9 mouse cellular contexts compared by ENCODE assay signal in the genomic region with DNA sequence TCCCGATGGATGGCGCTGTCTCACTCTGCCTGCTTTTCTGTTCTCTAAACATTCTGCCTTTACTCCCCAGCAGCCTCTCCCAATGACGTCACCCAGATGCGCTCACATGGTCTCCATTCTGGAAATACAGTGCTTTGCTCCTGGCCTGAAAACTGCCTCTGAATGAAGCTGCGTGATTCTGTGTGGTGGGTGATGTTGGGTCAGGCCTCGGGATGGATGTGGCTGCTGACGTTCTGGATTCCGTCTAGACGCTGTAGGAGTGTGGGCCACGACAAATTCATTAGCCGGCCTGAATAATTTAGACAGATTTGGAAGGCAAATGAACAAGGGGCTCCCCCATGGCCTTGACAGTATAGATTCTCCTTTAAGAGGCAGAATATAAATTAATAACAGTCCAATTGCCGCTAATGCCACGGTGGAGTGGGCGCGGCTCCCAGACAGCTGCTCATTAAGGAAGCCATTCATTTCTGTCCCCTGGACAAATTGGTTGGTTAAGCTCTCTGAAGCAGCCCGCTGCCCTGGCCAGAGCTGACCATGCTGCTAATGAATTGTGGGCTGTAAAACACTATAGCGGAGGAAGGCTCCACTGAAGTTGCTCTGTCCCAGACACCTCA.
DNase-seq lines count a peak whose midpoint lies in the region; ATAC-seq and TF ChIP-seq lines count a peak whose summit lies in the region.
"Had no signal": no experiment of that assay in that cellular context is flagged by ENCODE, and none has a peak within 500 bp of the region (broad histone marks: within the 10 kb centered on the region; RNA-seq: fewer than 3 reads in every experiment).

No protein-coding gene starts in this region.

- H3K9ac ChIP-seq in forebrain, embryonic 15.5 days (replicated peaks) = 0 out of 2 replicates have a peak overlapping the region, but pooled peaks have one; percentile 16
- peak overlapping the region; percentile 10; the same call in 1 of the 2 replicates for H3K9ac ChIP-seq in midbrain, embryonic 16.5 days (ENCODE audit: low read depth, low read length)

- WGBS in forebrain, embryonic 15.5 days = 5% methylated on average over 17 of the region's 17 CpGs
- WGBS in midbrain, embryonic 16.5 days = 20% methylated on average over 17 of the region's 17 CpGs
- WGBS in lung, adult 2 months = 54% methylated on average over 17 of the region's 17 CpGs

- no peaks in the 10 kb centered on the region for H3K36me3 ChIP-seq in forebrain, embryonic 15.5 days
- H3K36me3 ChIP-seq in midbrain, embryonic 16.5 days (ENCODE audit: control insufficient read depth, insufficient read depth, low read length) = no peaks in the 10 kb centered on the region

- no peak overlapping the region for H3K27ac ChIP-seq in cortical plate, adult 2 months (ENCODE audit: insufficient read depth, low read length)
- H3K27ac ChIP-seq in forebrain, embryonic 15.5 days (replicated peaks) = peak overlapping the region; percentile 69
- no peak overlapping the region for H3K27ac ChIP-seq in midbrain, embryonic 16.5 days (ENCODE audit: low read length)

- ATAC-seq in forebrain, embryonic 15.5 days (replicated peaks) = peak; percentile 83
- peak; percentile 69 for ATAC-seq in midbrain, embryonic 16.5 days

- no peak for TF ChIP-seq POLR2A in cortical plate, adult 2 months (IDR thresholded peaks at IDR 0.05; ENCODE audit: extremely low read depth, insufficient read depth, low read length)
- no peak for TF ChIP-seq POLR2A in lung, adult 2 months (IDR thresholded peaks at IDR 0.05; ENCODE audit: borderline replicate concordance, extremely low read depth, low read depth, low read length)

- peak; percentile 23 for DNase-seq in layer of hippocampus, postnatal 36 days
- no peak for DNase-seq in lung, postnatal 36 days
- DNase-seq in kidney, adult 11 months = no peak
- DNase-seq in lung, adult 2 months = no peak
- no peak for DNase-seq in thymus, postnatal 25 days
- DNase-seq: kidney, postnatal 25 days had no signal

- no peaks in the 10 kb centered on the region for H3K4me1 ChIP-seq in cortical plate, adult 2 months (ENCODE audit: control insufficient read depth, insufficient read depth, low read length)
- H3K4me1 ChIP-seq in forebrain, embryonic 15.5 days = peaks cover 35% of the 10 kb centered on the region
- H3K4me1 ChIP-seq in midbrain, embryonic 16.5 days (ENCODE audit: control insufficient read depth, insufficient read depth, low read length) = peaks cover 11% of the 10 kb centered on the region; the same call in 1 of the 2 replicates
- H3K4me1 ChIP-seq in lung, adult 2 months (ENCODE audit: control insufficient read depth, insufficient read depth, low read length) = no peaks in the 10 kb centered on the region

- H3K27me3 ChIP-seq in forebrain, embryonic 15.5 days = no peaks in the 10 kb centered on the region; the same call in 1 of the 2 replicates
- H3K27me3 ChIP-seq in midbrain, embryonic 16.5 days (ENCODE audit: control insufficient read depth, insufficient read depth, low read depth, low read length) = no peaks in the 10 kb centered on the region

- TF ChIP-seq CTCF in cortical plate, adult 2 months (IDR thresholded peaks at IDR 0.05; ENCODE audit: extremely low read depth, insufficient read depth, low read length) = 0 out of 2 replicates have a peak, but pooled peaks have one; percentile 2
- no peak for TF ChIP-seq CTCF in lung, adult 2 months (IDR thresholded peaks at IDR 0.05; ENCODE audit: insufficient read depth, low read length)

- H3K9me3 ChIP-seq in forebrain, embryonic 15.5 days = no peaks in the 10 kb centered on the region
- H3K9me3 ChIP-seq in midbrain, embryonic 16.5 days (replicated peaks; ENCODE audit: control insufficient read depth, low read length, poor library complexity, severe bottlenecking) = no peaks in the 10 kb centered on the region

- peak overlapping the region; percentile 34 for H3K4me2 ChIP-seq in forebrain, embryonic 15.5 days (replicated peaks)
- H3K4me2 ChIP-seq in midbrain, embryonic 16.5 days (ENCODE audit: low read length) = peak overlapping the region; percentile 39

- H3K4me3 ChIP-seq in cortical plate, adult 2 months (ENCODE audit: insufficient read depth, low read length) = no peak overlapping the region
- peak overlapping the region; percentile 7 for H3K4me3 ChIP-seq in forebrain, embryonic 15.5 days
- H3K4me3 ChIP-seq in midbrain, embryonic 16.5 days (ENCODE audit: low read depth, low read length) = no peak overlapping the region
- H3K4me3 ChIP-seq in lung, adult 2 months (replicated peaks; ENCODE audit: extremely low read depth, low read depth, low read length) = no peak overlapping the region

Comparison
In these comparisons a context has a peak if more than half of its experiments do, and no peak if none do; other contexts are left out.
1. DNase-seq: peak in layer of hippocampus, postnatal 36 days (2 of 2); none in lung, postnatal 36 days (single experiment), kidney, adult 11 months (single experiment), lung, adult 2 months (single experiment) and thymus, postnatal 25 days (single experiment).